Mouse (Mus musculus): ENCODE measurements around the gene Fibcd1. TPM values are rescaled to one million over a fixed set of nuclear protein-coding genes. Genes with fewer than 3 reads are reported as not detected.

Gene Fibcd1
- polyA plus RNA-seq, 1 experiment = not detected

- H3K4me1 ChIP-seq (ENCODE audit: control insufficient read depth, insufficient read depth, low read length) = peaks cover 1% of the 10 kb centered on the region; the same call in 1 of the 2 replicates
- TF ChIP-seq POLR2A (IDR thresholded peaks at IDR 0.05; ENCODE audit: borderline replicate concordance, control insufficient read depth, low read depth, low read length) (no peak), CTCF (IDR thresholded peaks at IDR 0.05; ENCODE audit: control insufficient read depth, insufficient read depth, low read length) (no peak)
Measured at GRCm38 (mm10) chr2:31767104-31767503, 78.7 kb downstream of the Fibcd1 start.

More at GRCm38 (mm10) chr2:31767104-31767503, 78.7 kb downstream of the Fibcd1 start:
- H3K27ac ChIP-seq (ENCODE audit: control insufficient read depth, insufficient read depth, low read depth, low read length, poor library complexity) = no peak overlapping the region
- 90% methylated on average over 6 of the region's 6 CpGs for WGBS
- H3K4me3 ChIP-seq (replicated peaks; ENCODE audit: control insufficient read depth, low read depth, low read length) = no peak overlapping the region

Other genes starting within 250 kb of the Fibcd1 start
- not detected in 2 replicates for gene Prdm12, start 206.0 kb downstream of the Fibcd1 start, polyA plus RNA-seq (2011; ENCODE audit: insufficient read depth, insufficient read length, low replicate concordance, missing spikeins)
- 26.1 and 36.0 TPM in 2 replicates for gene Exosc2, start 175.3 kb downstream of the Fibcd1 start, polyA plus RNA-seq (2011; ENCODE audit: insufficient read depth, insufficient read length, low replicate concordance, missing spikeins)
- gene Abl1, start 157.6 kb downstream of the Fibcd1 start, polyA plus RNA-seq (2011; ENCODE audit: insufficient read depth, insufficient read length, low replicate concordance, missing spikeins) = 24.3 and 35.0 TPM in 2 replicates
- gene Qrfp, start 35.4 kb downstream of the Fibcd1 start, polyA plus RNA-seq (2011; ENCODE audit: insufficient read depth, insufficient read length, low replicate concordance, missing spikeins) = 0.85 TPM in 1 of 2 replicates, not detected in the other
- not detected in 2 replicates for gene Lamc3, start 41.3 kb upstream of the Fibcd1 start, polyA plus RNA-seq (2011; ENCODE audit: insufficient read depth, insufficient read length, low replicate concordance, missing spikeins)
- 1.2 TPM in 1 of 2 replicates, not detected in the other for gene Aif1l, start 104.1 kb upstream of the Fibcd1 start, polyA plus RNA-seq (2011; ENCODE audit: insufficient read depth, insufficient read length, low replicate concordance, missing spikeins)
- gene Nup214, start 128.4 kb upstream of the Fibcd1 start, polyA plus RNA-seq (2011; ENCODE audit: insufficient read depth, insufficient read length, low replicate concordance, missing spikeins) = 66.2 and 80.0 TPM in 2 replicates
- 11.4 and 12.5 TPM in 2 replicates for gene Fam78a, start 238.9 kb upstream of the Fibcd1 start, polyA plus RNA-seq (2011; ENCODE audit: insufficient read depth, insufficient read length, low replicate concordance, missing spikeins)
- not detected in 2 replicates for gene Plpp7, start 249.5 kb upstream of the Fibcd1 start, polyA plus RNA-seq (2011; ENCODE audit: insufficient read depth, insufficient read length, low replicate concordance, missing spikeins)